In the genomic region with DNA sequence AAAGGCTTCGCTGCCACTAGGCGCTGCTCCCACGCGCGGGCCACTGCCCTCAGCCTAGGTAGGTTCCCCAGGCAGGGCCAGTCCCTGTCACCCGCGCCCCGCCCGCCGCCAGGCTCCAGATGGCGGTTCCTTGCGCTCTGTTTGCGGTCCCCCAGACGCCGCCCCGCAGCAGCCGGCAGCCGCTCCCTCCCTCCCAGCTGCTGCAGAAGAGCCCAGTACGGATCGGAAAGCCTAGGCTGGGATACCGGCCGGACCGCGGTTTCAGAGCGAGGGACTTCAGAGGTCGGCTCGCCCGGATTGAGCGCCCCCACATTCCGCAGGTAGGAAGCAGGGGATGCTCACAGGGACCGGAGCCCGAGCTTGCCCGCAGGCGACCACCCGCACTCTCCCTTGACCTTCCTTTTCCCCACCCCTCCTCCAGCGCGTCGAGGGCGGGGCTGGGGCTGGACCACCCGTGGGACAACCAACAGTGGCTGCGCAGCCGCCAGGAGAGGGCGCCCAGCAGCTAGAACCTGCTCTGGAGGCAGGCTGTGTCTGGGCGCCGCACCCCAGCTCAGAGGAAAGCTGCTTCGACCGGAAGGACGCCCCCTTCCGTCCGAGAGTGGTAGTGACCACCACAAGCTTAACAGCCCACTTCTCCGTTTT, we compare ENCODE assay signal across 9 mouse cellular contexts. TPM values are rescaled to one million over a fixed set of nuclear protein-coding genes. Genes with fewer than 3 reads are reported as not detected.
DNase-seq lines count a peak whose midpoint lies in the region; ATAC-seq and TF ChIP-seq lines count a peak whose summit lies in the region.
"Had no signal": no experiment of that assay in that cellular context is flagged by ENCODE, and none has a peak within 500 bp of the region (broad histone marks: within the 10 kb centered on the region; RNA-seq: fewer than 3 reads in every experiment).

A gene (plus strand): TSS at position 19 of the 645 bp plus-strand sequence.

- peak; percentile 86 for DNase-seq in ES-E14 (ENCODE audit: low read depth, low spot score)
- DNase-seq in cerebellum, adult 11 months: peak; percentile 83
- peak; percentile 85 to 90 for DNase-seq in heart, postnatal 14 days
- peak; percentile 69 to 85 for DNase-seq in layer of hippocampus, adult 8-10 months (ENCODE audit: low spot score in 2 of 2)
- DNase-seq in lung, embryonic 14.5 days: peak; percentile 96
- peak; percentile 38 to 63 for DNase-seq in thymus, postnatal 10 days (ENCODE audit: low spot score in 2 of 2)

- peaks cover 0 to 7% of the 10 kb centered on the region in 2 experiments; a peak in 2 of 4 replicates for H3K4me1 ChIP-seq in ES-E14 (ENCODE audit: control insufficient read depth in 2 of 2, insufficient read depth in 2 of 2, low read length in 2 of 2, poor library complexity in 1 of 2)
- peaks cover 52% of the 10 kb centered on the region for H3K4me1 ChIP-seq in forebrain, embryonic 15.5 days
- 0 out of 2 replicates have a peak, but pooled peaks cover 3% of the 10 kb centered on the region for H3K4me1 ChIP-seq in lung, embryonic 14.5 days (ENCODE audit: insufficient read depth)

- peak; percentile 94 for ATAC-seq in forebrain, embryonic 15.5 days (replicated peaks)
- peak; percentile 97 for ATAC-seq in lung, embryonic 14.5 days (ENCODE audit: insufficient read depth)
- ATAC-seq in neutrophil, adult 5-6 weeks (ENCODE audit: extremely low read depth, insufficient number of reproducible peaks, low FRiP score, poor library complexity, severe bottlenecking): peak; percentile 86

- H3K4me3 ChIP-seq in ES-E14 (ENCODE audit: insufficient read depth in 1 of 2, low read depth in 1 of 2, low read length in 2 of 2, poor library complexity in 1 of 2, severe bottlenecking in 1 of 2): peak within 1 kb of the TSS; percentile 69 to 74
- H3K4me3 ChIP-seq in forebrain, embryonic 15.5 days: peak within 1 kb of the TSS; percentile 48
- peak within 1 kb of the TSS; percentile 48 for H3K4me3 ChIP-seq in lung, embryonic 14.5 days (ENCODE audit: low read depth, low read length)
- H3K4me3 ChIP-seq: erythroblast, embryonic 14.5 days had no signal

- H3K9ac ChIP-seq in ES-E14 (ENCODE audit: insufficient read depth, low read depth, low read length, poor library complexity, severe bottlenecking): peak within 1 kb of the TSS; percentile 13
- H3K9ac ChIP-seq in forebrain, embryonic 15.5 days (replicated peaks): peak within 1 kb of the TSS; percentile 35
- H3K9ac ChIP-seq in lung, embryonic 14.5 days: peak within 1 kb of the TSS; percentile 52

- H3K4me2 ChIP-seq in forebrain, embryonic 15.5 days (replicated peaks): peak within 1 kb of the TSS; percentile 74
- H3K4me2 ChIP-seq in lung, embryonic 14.5 days: peak within 1 kb of the TSS; percentile 70

- intact Hi-C loops in heart, postnatal 14 days (cut with DNase I): loop anchor here (5.0 to 10.0 kb wide), 2 partner anchors 135 to 193 kb away; a partner anchor contains a TSS

- under 1% methylated on average over 50 of the region's 51 CpGs for WGBS in forebrain, embryonic 15.5 days
- under 1% methylated on average over 49 of the region's 51 CpGs for WGBS in lung, embryonic 14.5 days

- TF ChIP-seq CTCF in lung, embryonic 14.5 days (IDR thresholded peaks at IDR 0.05; ENCODE audit: low read depth): peak; percentile 95

- H3K27ac ChIP-seq in ES-E14 (ENCODE audit: insufficient read depth, low read depth, low read length, poor library complexity, severe bottlenecking): no peak within 1 kb of the TSS
- peak within 1 kb of the TSS; percentile 73 for H3K27ac ChIP-seq in forebrain, embryonic 15.5 days (replicated peaks)
- H3K27ac ChIP-seq in lung, embryonic 14.5 days (ENCODE audit: low read depth): no peak within 1 kb of the TSS

- H3K27me3 ChIP-seq in forebrain, embryonic 15.5 days: peaks cover 26% of the 10 kb centered on the region
- H3K27me3 ChIP-seq in lung, embryonic 14.5 days (ENCODE audit: insufficient read depth, low read length): peaks cover 62% of the 10 kb centered on the region

- H3K9me3 ChIP-seq in ES-E14 (ENCODE audit: control insufficient read depth, insufficient read depth, low read depth, low read length): no peaks in the 10 kb centered on the region
- no peaks in the 10 kb centered on the region for H3K9me3 ChIP-seq in forebrain, embryonic 15.5 days
- no peaks in the 10 kb centered on the region for H3K9me3 ChIP-seq in lung, embryonic 14.5 days (ENCODE audit: low read depth, low read length)

- no peaks in the 10 kb centered on the region for H3K36me3 ChIP-seq in ES-E14 (ENCODE audit: control insufficient read depth, insufficient read depth, low read length, poor library complexity, severe bottlenecking)
- H3K36me3 ChIP-seq in forebrain, embryonic 15.5 days: no peaks in the 10 kb centered on the region
- no peaks in the 10 kb centered on the region for H3K36me3 ChIP-seq in lung, embryonic 14.5 days (ENCODE audit: insufficient read depth)

- in situ Hi-C loops in ES-E14 (cut with MboI; ENCODE audit: low sequenced_read_pairs in 2 of 2, unreplicated experiment in 2 of 2): no loop called here

TF ChIP-seq in ES-E14, 5 proteins besides CTCF, POLR2A, EP300 and RAD21:
- TF ChIP-seq CHD2 (IDR thresholded peaks at IDR 0.05; ENCODE audit: low read depth, low read length) (no peak), HCFC1 (IDR thresholded peaks at IDR 0.05; ENCODE audit: borderline replicate concordance, insufficient read depth, low read length) (peak; percentile 67; the same call in 1 of the 2 replicates), ZC3H11A (IDR thresholded peaks at IDR 0.05; ENCODE audit: borderline replicate concordance, low read depth, low read length) (peak; percentile 45; the same call in 1 of the 2 replicates)

RNA-seq across cellular contexts. Expression of the gene that starts here (rescaled TPM):
- total RNA-seq in ES-E14 (2012; rRNA removed): 0.05 and 0.09 TPM in 2 replicates
- polyA plus RNA-seq in forebrain, embryonic 15.5 days (2015; fragmentation: Nextera tagmentation; extraction: Ambion mirVana): 7.9 and 8.7 TPM in 2 replicates
- total RNA-seq in heart, postnatal 14 days (2021): under 1 TPM; 0.29 to 0.36 TPM
- 10 to 100 TPM; 67.7 to 76.1 (median 71.5) TPM for total RNA-seq in layer of hippocampus, adult 8-10 months (2022)
- 1.1 and 1.7 TPM in 2 replicates for polyA plus RNA-seq in lung, embryonic 14.5 days (2014; fragmentation: Nextera tagmentation; extraction: Ambion mirVana)
- not detected in 2 replicates for total RNA-seq in neutrophil, adult 5-6 weeks (2017)

Comparison
In these comparisons a context has a peak if more than half of its experiments do, and no peak if none do; other contexts are left out.
1. RNA of the gene that starts here (total RNA-seq): 67.7 to 76.1 TPM in layer of hippocampus, adult 8-10 months; 0.29 to 0.36 TPM in heart, postnatal 14 days, 0.05 to 0.09 TPM in ES-E14 and not detected in neutrophil, adult 5-6 weeks; every median in the first group is over 10 times any median in the second.
2. Peak in DNase-seq, H3K4me3 ChIP-seq and H3K9ac ChIP-seq in ES-E14; RNA of the gene not detected or under 1 TPM.
3. Peak in DNase-seq in heart, postnatal 14 days; RNA of the gene not detected or under 1 TPM.
4. Peak in ATAC-seq in neutrophil, adult 5-6 weeks; RNA of the gene not detected or under 1 TPM.
5. Peak in every context shown above with its lines, with median percentiles within 50 percentile points of each other: DNase-seq, H3K4me3 ChIP-seq, H3K9ac ChIP-seq and ATAC-seq.